Mouse (Mus musculus): ENCODE results near the gene Crym. TPM values are rescaled to one million over a fixed set of nuclear protein-coding genes. Genes with fewer than 3 reads are reported as not detected.

Gene Crym
- 42.4 and 80.4 TPM in 2 replicates for polyA plus RNA-seq (2012; rRNA removed)

GRCm38 (mm10) chr7:120201771-120202170 is at the start of gene Crym:
TSS of gene Crym (minus strand) at chr7:120202111.
- peak in 1 of 2 experiments; percentile 48 for DNase-seq (ENCODE audit: extremely low spot score in 1 of 2, low spot score in 1 of 2)

- no peak for DNase-seq (ENCODE audit: extremely low spot score in 1 of 2, low spot score in 1 of 2)
These were observed 39.2 kb upstream of the Crym start for GRCm38 (mm10) chr7:120241092-120241491.

GRCm38 (mm10) chr7:120228541-120228940 is 26.6 kb upstream of the Crym start:
- peak; percentile 25 to 69 for DNase-seq (ENCODE audit: extremely low spot score in 1 of 2, low spot score in 1 of 2)

- DNase-seq (ENCODE audit: extremely low spot score in 1 of 2, low spot score in 1 of 2), result no peak
These were observed 4.1 kb upstream of the Crym start for GRCm38 (mm10) chr7:120205989-120206388.

- peak; percentile 38 to 92 for DNase-seq (ENCODE audit: extremely low spot score in 1 of 2, low spot score in 1 of 2)
These were observed 1.9 kb upstream of the Crym start, which contains the start of gene Abca14 for GRCm38 (mm10) chr7:120203789-120204188. TSS of gene Abca14 (plus strand) at chr7:120203961.

- DNase-seq (ENCODE audit: extremely low spot score in 1 of 2, low spot score in 1 of 2), result no peak
These were observed 623 bp downstream of the Crym start for GRCm38 (mm10) chr7:120201231-120201744.

GRCm38 (mm10) chr7:120195207-120195606 is 6.7 kb downstream of the Crym start:
- no peak for DNase-seq (ENCODE audit: extremely low spot score in 1 of 2, low spot score in 1 of 2)

GRCm38 (mm10) chr7:120192816-120193215 is 9.1 kb downstream of the Crym start:
- DNase-seq (ENCODE audit: extremely low spot score in 1 of 2, low spot score in 1 of 2), result no peak

GRCm38 (mm10) chr7:120192207-120192606 is 9.7 kb downstream of the Crym start:
- no peak for DNase-seq (ENCODE audit: extremely low spot score in 1 of 2, low spot score in 1 of 2)

GRCm38 (mm10) chr7:120190150-120190665 is 11.7 kb downstream of the Crym start:
- no peak for DNase-seq (ENCODE audit: extremely low spot score in 1 of 2, low spot score in 1 of 2)

GRCm38 (mm10) chr7:120189369-120190149 is 12.4 kb downstream of the Crym start:
- no peak for DNase-seq (ENCODE audit: extremely low spot score in 1 of 2, low spot score in 1 of 2)

GRCm38 (mm10) chr7:120188946-120189345 is 13.0 kb downstream of the Crym start:
- no peak for DNase-seq (ENCODE audit: extremely low spot score in 1 of 2, low spot score in 1 of 2)

- DNase-seq (ENCODE audit: extremely low spot score in 1 of 2, low spot score in 1 of 2), result no peak
These were observed 19.0 kb downstream of the Crym start for GRCm38 (mm10) chr7:120182891-120183290.

- DNase-seq (ENCODE audit: extremely low spot score in 1 of 2, low spot score in 1 of 2), result no peak
These were observed 20.3 kb downstream of the Crym start for GRCm38 (mm10) chr7:120181401-120182230.

GRCm38 (mm10) chr7:120180547-120180946 is 21.4 kb downstream of the Crym start:
- no peak for DNase-seq (ENCODE audit: extremely low spot score in 1 of 2, low spot score in 1 of 2)

GRCm38 (mm10) chr7:120178935-120179334 is 23.0 kb downstream of the Crym start:
- no peak for DNase-seq (ENCODE audit: extremely low spot score in 1 of 2, low spot score in 1 of 2)

GRCm38 (mm10) chr7:120177611-120178010 is 24.3 kb downstream of the Crym start:
- no peak for DNase-seq (ENCODE audit: extremely low spot score in 1 of 2, low spot score in 1 of 2)

GRCm38 (mm10) chr7:120174723-120175504 is 27.0 kb downstream of the Crym start:
- no peak for DNase-seq (ENCODE audit: extremely low spot score in 1 of 2, low spot score in 1 of 2)

GRCm38 (mm10) chr7:120173603-120174244 is 28.2 kb downstream of the Crym start, which contains the start of gene Anks4b:
TSS of gene Anks4b (plus strand) at chr7:120173858.
- no peak for DNase-seq (ENCODE audit: extremely low spot score in 1 of 2, low spot score in 1 of 2)

Data from frontal cortex, adult 2 months (tissue).